Mouse (Mus musculus) adrenal gland, adult 18-20 months (tissue): Measurements from ENCODE around the gene Anapc2. TPM values are rescaled to one million over a fixed set of nuclear protein-coding genes. Genes with fewer than 3 reads are reported as not detected.

Experiments
- DNase-seq, 2 experiments: peaks; one replicate each; pipeline ENCODE4 v3.0.0; 2021 to 2022; ENCODE audit warnings: low spot score in 2 of 2
- long read RNA-seq, 2 experiments: library from polyadenylated mRNA; stranded (forward); transcript quantifications; one replicate each; pipeline ENCODE4 v2.0.0; 2021
- total RNA-seq, 2 experiments: library from RNA; stranded (reverse); gene quantifications; 1 replicate in 1 of 2; 2 replicates in 1 of 2; pipeline ENCODE4 v1.2.3; 2021

Anapc2 gene
- 10 to 100 TPM; 75.5 to 82.4 TPM for total RNA-seq
- long read RNA-seq, experiment 1, transcript Anapc2-201 (13 exons, 3,004 nt): major isoform, 76 of 88 reads
- long read RNA-seq, experiment 1, partial matches to known transcripts: 5 of 88 reads
- long read RNA-seq, experiment 1, other reads (novel, unspliced or antisense): 7 of 88 reads
- long read RNA-seq, experiment 2, transcript Anapc2-201 (13 exons, 3,004 nt): major isoform, 198 of 227 reads
- long read RNA-seq, experiment 2, partial matches to known transcripts: 11 of 227 reads
- long read RNA-seq, experiment 2, other reads (novel, unspliced or antisense): 18 of 227 reads

GRCm38 (mm10) chr2:25271827-25272511 is at the start of gene Anapc2, which contains the start of gene Ssna1:
Gene Anapc2 (plus strand): TSS chr2:25272478.
Gene Ssna1 (minus strand): TSS chr2:25272438.
- peak; percentile 99 for DNase-seq

GRCm38 (mm10) chr2:25223681-25224491 is 48.4 kb upstream of the Anapc2 start:
- peak; percentile 82 for DNase-seq

- DNase-seq: no peak
Observed at GRCm38 (mm10) chr2:25224492-25224765, 47.8 kb upstream of the Anapc2 start, which contains the start of gene Tubb4b. Gene Tubb4b (minus strand): TSS chr2:25224702.

GRCm38 (mm10) chr2:25224766-25225752 is 47.2 kb upstream of the Anapc2 start:
- DNase-seq: peak; percentile 86 to 87

GRCm38 (mm10) chr2:25225811-25226379 is 46.4 kb upstream of the Anapc2 start:
- no peak for DNase-seq

- DNase-seq: no peak
Observed at GRCm38 (mm10) chr2:25226864-25227263, 45.4 kb upstream of the Anapc2 start.

GRCm38 (mm10) chr2:25227406-25227805 is 44.9 kb upstream of the Anapc2 start:
- DNase-seq: no peak

- peak; percentile 78 to 83 for DNase-seq
Observed at GRCm38 (mm10) chr2:25228431-25228889, 43.8 kb upstream of the Anapc2 start.

- no peak for DNase-seq
Observed at GRCm38 (mm10) chr2:25228995-25229530, 43.2 kb upstream of the Anapc2 start.

GRCm38 (mm10) chr2:25229582-25229981 is 42.7 kb upstream of the Anapc2 start:
- DNase-seq: no peak

GRCm38 (mm10) chr2:25230581-25230980 is 41.7 kb upstream of the Anapc2 start:
- no peak for DNase-seq

GRCm38 (mm10) chr2:25231038-25231437 is 41.2 kb upstream of the Anapc2 start:
- no peak for DNase-seq

GRCm38 (mm10) chr2:25233421-25233820 is 38.9 kb upstream of the Anapc2 start:
- DNase-seq: no peak

- no peak for DNase-seq
Observed at GRCm38 (mm10) chr2:25234050-25234449, 38.2 kb upstream of the Anapc2 start, which contains the start of gene Slc34a3. Gene Slc34a3 (minus strand): TSS chr2:25234364.

GRCm38 (mm10) chr2:25234551-25235220 is 37.6 kb upstream of the Anapc2 start:
- DNase-seq: no peak

- DNase-seq: no peak
Observed at GRCm38 (mm10) chr2:25236614-25237013, 35.7 kb upstream of the Anapc2 start, which contains the start of gene Rnf224. Gene Rnf224 (minus strand): TSS chr2:25236787.

GRCm38 (mm10) chr2:25237522-25237921 is 34.8 kb upstream of the Anapc2 start:
- no peak for DNase-seq

- DNase-seq: no peak
Observed at GRCm38 (mm10) chr2:25238106-25238505, 34.2 kb upstream of the Anapc2 start.

GRCm38 (mm10) chr2:25239766-25240165 is 32.5 kb upstream of the Anapc2 start:
- no peak for DNase-seq
